Mouse (Mus musculus) adrenal gland, adult 18-20 months (tissue): ENCODE measurements around the gene Gm26620. TPM values are rescaled to one million over a fixed set of nuclear protein-coding genes. Genes with fewer than 3 reads are reported as not detected.

Experiments
- DNase-seq, 2 experiments: peaks; one replicate each; pipeline ENCODE4 v3.0.0; 2021 to 2022; ENCODE audit warnings: low spot score in 2 of 2
- total RNA-seq, 2 experiments: library from RNA; stranded (reverse); gene quantifications; 1 replicate in 1 of 2; 2 replicates in 1 of 2; pipeline ENCODE4 v1.2.3; 2021

Gene Gm26620
- total RNA-seq, 2 experiments from 2014 or later = 0.51 to 0.53 TPM

- peak; percentile 52 to 64 for DNase-seq
Observed at GRCm38 (mm10) chr1:170868107-170868904, 16.6 kb upstream of the Gm26620 start.

DNA sequence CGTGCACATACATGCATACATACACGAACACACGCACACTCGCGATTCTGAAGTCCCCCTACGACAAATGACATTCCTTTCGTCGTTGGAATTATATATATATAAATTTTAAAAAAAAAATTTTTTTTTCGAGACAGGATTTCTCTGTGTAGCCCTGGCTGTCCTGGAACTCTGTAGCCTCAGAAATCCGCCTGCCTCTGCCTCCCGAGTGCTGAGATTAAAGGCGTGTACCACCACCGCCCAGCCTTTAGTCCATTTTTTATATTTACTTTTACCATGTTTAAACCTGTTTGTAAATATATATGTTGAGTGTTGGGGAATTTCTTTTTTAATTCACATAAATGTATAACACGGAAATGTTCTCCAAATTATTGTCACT, 16.0 kb upstream of the Gm26620 start:
- DNase-seq = no peak

GRCm38 (mm10) chr1:170871402-170871801, 13.5 kb upstream of the Gm26620 start:
- no peak for DNase-seq

GRCm38 (mm10) chr1:170871961-170872360, 12.9 kb upstream of the Gm26620 start:
- DNase-seq = no peak

DNA sequence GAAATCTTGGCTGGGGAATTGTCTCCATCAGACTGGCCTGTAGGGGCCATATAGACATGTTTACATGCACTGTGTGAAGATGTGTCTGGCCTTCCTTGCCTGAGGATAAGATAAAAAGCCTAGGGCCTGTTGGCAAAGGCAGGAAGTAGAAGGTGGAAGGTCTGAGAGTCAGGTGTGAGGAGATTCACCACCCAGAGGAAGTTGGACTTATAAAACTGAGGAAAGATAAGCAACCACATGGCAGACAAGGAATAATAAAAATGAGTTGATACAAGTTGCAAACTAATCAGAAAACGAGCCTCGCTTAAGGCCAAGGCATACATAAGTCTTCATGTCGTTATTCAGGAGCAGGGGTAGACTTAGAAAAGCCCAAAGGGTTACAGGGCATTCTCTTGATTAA, 9.2 kb upstream of the Gm26620 start:
- no peak for DNase-seq

- DNase-seq = peak in 1 of 2 experiments; percentile 14
Observed at GRCm38 (mm10) chr1:170876906-170877305, 8.0 kb upstream of the Gm26620 start.

GRCm38 (mm10) chr1:170882915-170883485, 1.9 kb upstream of the Gm26620 start:
- DNase-seq = no peak

- no peak for DNase-seq
Observed at GRCm38 (mm10) chr1:170884390-170884789, 475 bp upstream of the Gm26620 start.

DNA sequence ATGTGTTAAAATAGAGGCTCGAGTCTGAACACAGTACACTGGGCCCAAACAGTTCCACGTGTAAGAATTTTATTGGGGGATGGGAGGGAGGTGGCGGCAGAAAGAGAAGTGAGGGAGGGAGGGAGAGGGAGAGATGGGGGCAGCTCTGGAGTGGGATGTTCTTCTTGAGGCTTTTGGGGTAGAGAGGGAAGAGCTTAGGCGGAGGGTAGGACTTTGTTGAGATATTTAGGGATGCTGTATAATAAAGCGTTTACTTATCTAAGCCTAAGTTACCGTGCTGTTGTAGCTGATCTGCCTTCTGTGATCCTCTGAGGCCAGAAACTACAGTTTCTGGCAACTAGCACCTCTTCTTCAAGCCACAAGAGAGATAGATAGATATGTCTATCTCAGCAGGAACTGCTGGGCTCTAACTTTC, 1.2 kb downstream of the Gm26620 start:
- DNase-seq = no peak

DNA sequence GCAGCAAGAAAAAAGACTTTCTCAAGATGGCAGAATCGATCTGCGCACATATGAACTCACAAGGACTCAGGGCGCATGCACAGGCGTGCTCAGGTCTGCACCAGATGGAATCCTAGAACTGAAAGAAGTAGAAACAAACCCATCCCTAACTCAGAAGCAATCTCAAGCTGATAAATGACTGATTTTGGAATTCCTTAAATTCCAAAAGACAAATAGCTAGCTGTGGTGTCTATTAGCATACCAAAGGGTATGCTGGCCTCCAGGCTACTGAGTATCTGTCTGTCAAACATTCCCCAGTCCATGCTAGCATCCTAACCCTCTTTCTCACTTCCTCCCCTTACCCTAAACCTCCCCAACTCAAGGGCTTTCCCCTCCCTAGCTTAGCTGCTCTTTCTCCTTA, 4.4 kb downstream of the Gm26620 start:
- no peak for DNase-seq

DNA sequence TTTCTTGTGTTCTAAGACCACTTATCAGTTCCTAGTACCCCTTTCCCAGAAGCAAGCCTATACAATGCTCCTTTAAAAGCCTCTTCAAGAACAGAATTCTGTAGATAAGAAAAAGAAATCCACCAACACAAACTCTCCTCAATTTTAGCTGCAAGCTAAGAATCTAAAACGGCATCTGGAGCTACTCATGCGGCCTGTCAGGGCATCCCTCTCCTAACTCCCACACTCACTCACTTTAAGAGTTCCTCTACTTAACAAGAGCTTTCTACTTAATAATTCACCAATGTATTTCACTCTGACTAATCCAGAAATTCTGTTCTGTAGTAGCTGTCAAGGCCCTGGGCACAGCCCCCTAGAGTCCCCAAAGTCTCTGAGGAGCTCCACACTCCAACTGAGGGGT, 6.8 kb downstream of the Gm26620 start:
- no peak for DNase-seq

- DNase-seq = no peak
Observed at GRCm38 (mm10) chr1:170892279-170892678, 7.4 kb downstream of the Gm26620 start.

DNA sequence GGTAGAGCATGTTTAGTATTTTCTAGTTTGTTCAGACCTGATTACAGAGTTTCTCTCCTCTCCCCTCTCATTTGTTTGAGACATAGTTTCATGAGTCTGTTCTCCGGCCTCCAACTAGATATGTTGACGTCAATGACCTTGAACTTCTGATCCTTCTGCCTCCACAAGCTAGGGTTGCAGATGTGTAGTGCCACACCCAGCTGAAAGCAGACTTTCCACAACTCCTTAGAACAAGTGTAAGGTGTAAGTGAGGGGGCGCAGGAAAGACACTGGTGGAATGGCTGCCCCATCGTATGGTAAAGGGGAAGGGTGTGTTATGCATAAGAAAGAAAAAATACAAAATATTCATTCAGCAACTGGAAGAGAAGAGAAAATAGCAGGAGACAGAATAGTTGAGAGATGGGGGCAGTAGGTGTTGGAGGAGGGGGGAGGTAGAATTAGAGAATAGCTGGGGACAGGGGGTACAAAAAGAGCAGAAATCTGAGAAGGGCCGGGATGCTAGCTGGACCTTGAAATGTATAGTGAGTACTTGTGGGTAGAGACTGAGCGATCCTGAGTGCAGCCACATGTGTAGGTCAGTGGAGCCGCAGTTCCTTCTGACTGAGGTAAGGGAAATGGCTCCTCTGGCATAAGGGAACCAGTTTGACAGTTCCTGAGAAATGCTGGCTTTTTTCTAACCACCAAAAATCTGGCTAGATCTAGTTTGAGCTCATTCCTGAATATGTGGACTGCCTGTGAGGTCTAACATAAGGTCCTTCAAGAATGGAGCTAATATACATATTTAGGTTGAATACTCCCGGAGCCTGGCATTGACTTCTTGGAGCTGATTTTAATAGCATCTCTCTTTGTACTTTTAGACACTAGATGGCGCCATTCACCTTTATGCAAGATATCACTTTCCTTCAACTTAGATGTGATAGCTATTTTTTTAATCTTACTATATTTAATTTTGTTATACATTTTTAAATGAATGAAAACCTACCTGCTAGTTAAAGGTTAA, 10.0 kb downstream of the Gm26620 start:
- no peak for DNase-seq

DNA sequence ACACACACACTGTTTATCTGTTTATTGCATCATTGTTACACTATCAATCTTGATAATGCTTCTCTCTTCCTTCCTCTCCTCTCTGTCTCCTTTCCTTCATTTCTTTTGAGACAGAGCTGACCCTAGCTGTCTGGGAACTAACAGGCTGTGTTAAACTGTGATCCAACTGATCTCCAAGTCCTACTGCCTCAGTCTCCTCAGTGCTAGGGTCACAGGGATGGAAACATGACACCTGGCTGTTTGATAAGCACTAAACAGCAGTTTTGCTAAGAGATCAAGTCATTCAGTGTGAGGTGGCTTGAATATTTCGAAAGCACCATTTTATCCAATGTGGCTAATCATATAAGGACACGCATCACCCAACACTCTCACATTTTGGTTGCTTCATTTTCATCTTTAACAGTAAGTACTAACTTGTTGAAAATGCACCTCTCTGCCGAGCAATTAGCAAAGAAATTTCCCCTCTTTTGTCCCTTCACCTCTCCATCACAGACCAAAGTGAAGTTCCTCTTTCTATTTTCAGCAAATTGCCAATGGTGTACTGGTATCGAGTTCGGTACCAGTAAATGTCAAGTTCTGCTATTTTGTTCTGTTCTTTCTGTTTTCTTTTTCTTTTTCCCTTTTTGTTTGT, 11.9 kb downstream of the Gm26620 start:
- DNase-seq = no peak

GRCm38 (mm10) chr1:170898413-170899075, 13.7 kb downstream of the Gm26620 start:
- no peak for DNase-seq

DNA sequence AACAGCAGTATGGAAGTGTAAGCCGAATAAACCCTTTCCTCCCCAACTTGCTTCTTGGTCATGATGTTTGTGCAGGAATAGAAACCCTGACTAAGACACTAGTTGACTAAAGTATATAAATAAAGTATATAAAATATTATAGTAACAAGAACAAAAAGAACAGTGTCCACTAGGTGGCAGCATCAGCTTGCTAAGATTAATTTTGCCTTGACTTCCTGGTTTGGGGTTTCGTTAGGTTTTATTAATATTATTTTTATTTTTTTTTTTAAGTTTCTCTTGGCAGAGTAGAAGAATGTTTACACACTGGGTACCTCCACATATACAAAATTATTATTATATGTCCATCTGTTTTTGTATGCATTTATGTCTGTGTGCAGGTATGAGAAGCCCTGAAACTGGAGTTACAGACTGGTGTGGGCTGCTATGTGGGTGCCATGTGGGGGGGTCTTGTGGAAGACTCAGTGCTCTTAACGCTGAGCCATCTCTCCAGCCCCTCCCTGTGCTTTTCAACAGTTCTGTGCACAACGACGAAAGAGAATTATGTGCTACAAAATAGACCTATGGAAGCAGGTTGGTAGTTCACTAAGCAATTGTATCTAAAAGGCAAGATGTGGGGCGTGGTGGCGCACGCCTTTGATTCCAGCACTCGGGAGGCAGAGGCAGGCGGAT, 16.1 kb downstream of the Gm26620 start:
- DNase-seq = peak; percentile 46 to 48

- DNase-seq = peak; percentile 89 to 91
Observed at GRCm38 (mm10) chr1:170901536-170902238, 16.8 kb downstream of the Gm26620 start.

DNA sequence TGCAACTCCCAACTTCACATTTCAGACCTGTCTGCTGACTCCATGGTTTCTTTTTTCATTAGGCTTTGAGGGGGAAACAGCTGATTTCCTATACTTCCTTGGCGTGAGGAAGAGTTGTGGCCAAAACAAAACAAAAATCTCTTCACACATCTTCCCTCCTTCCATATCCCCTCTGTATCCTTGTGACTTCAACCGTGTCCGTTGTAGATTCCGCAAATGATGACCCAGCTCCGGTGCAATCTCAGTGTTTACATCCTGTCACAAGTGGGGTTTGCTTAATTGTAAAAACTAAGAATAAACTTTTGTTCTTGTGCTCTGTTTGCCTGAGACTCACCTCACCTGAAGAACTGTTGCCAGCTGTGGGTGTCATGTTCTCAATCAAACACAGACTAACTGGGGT, 18.6 kb downstream of the Gm26620 start:
- DNase-seq = no peak

- no peak for DNase-seq
Observed at GRCm38 (mm10) chr1:170907111-170907455, 22.2 kb downstream of the Gm26620 start.
